Mouse (Mus musculus): ENCODE results near the gene Zfp689. TPM values are rescaled to one million over a fixed set of nuclear protein-coding genes. Genes with fewer than 3 reads are reported as not detected.
"Not testable (repeated sequence)": the region's sequence is repeated elsewhere in the genome, so short reads cannot be mapped to it uniquely, and the experiment has no call there.

Zfp689 gene
- 2.1 and 2.9 TPM in 2 replicates for polyA plus RNA-seq (2015; fragmentation: Nextera tagmentation; extraction: Ambion mirVana)

GRCm38 (mm10) chr7:127448521-127449300, at the start of gene Zfp689:
Gene Zfp689, minus strand, starts transcription at chr7:127449158.
- 0% methylated on average over 54 of the region's 54 CpGs for WGBS
- Histone ChIP-seq H3K9ac (ENCODE audit: low read length) (peak within 1 kb of the TSS; percentile 75), H3K4me2 (replicated peaks; ENCODE audit: low read depth) (peak within 1 kb of the TSS; percentile 60), H3K27me3 (ENCODE audit: control insufficient read depth, insufficient read depth, low read length) (no peaks in the 10 kb centered on the region), H3K4me1 (replicated peaks; ENCODE audit: control insufficient read depth, insufficient read depth) (peaks cover 6% of the 10 kb centered on the region; the same call in 1 of the 2 replicates), H3K27ac (replicated peaks) (peak within 1 kb of the TSS; percentile 91), H3K4me3 (ENCODE audit: low read depth, low read length) (peak within 1 kb of the TSS; percentile 68), H3K9me3 (ENCODE audit: control insufficient read depth, low read length) (no peaks in the 10 kb centered on the region), H3K36me3 (ENCODE audit: control insufficient read depth, insufficient read depth, low read length) (peaks cover 6% of the 10 kb centered on the region; the same call in 1 of the 2 replicates)
- ATAC-seq (ENCODE audit: low FRiP score, low TSS enrichment) (peak; percentile 93), DNase-seq (ENCODE audit: low spot score) (peak; percentile 91)
- TF ChIP-seq EP300 (optimal IDR thresholded peaks at IDR 0.05), result peak; percentile 94
- TF ChIP-seq CTCF (IDR thresholded peaks at IDR 0.05; ENCODE audit: low read depth), result peak; percentile 29; the same call in 1 of the 2 replicates

- Histone ChIP-seq H3K36me3 (ENCODE audit: control insufficient read depth, insufficient read depth, low read length) (no peaks in the 10 kb centered on the region), H3K4me1 (replicated peaks; ENCODE audit: control insufficient read depth, insufficient read depth) (no peaks in the 10 kb centered on the region), H3K4me3 (ENCODE audit: low read depth, low read length) (no peak overlapping the region), H3K27me3 (ENCODE audit: control insufficient read depth, insufficient read depth, low read length) (no peaks in the 10 kb centered on the region), H3K9ac (ENCODE audit: low read length) (no peak overlapping the region), H3K4me2 (replicated peaks; ENCODE audit: low read depth) (no peak overlapping the region), H3K9me3 (ENCODE audit: control insufficient read depth, low read length) (no peaks in the 10 kb centered on the region), H3K27ac (replicated peaks) (no peak overlapping the region)
- ATAC-seq (ENCODE audit: low FRiP score, low TSS enrichment) (no peak), DNase-seq (ENCODE audit: low spot score) (peak; percentile 41)
- 49% methylated on average over 3 of the region's 3 CpGs for WGBS
- TF ChIP-seq EP300 (optimal IDR thresholded peaks at IDR 0.05) (no peak), CTCF (IDR thresholded peaks at IDR 0.05; ENCODE audit: low read depth) (peak; percentile 73)
Measured at GRCm38 (mm10) chr7:127498407-127498806, 49.4 kb upstream of the Zfp689 start.

GRCm38 (mm10) chr7:127497382-127497781, 48.4 kb upstream of the Zfp689 start:
- Histone ChIP-seq H3K36me3 (ENCODE audit: control insufficient read depth, insufficient read depth, low read length) (no peaks in the 10 kb centered on the region), H3K27me3 (ENCODE audit: control insufficient read depth, insufficient read depth, low read length) (no peaks in the 10 kb centered on the region), H3K9me3 (ENCODE audit: control insufficient read depth, low read length) (no peaks in the 10 kb centered on the region), H3K27ac (replicated peaks) (no peak overlapping the region), H3K9ac (ENCODE audit: low read length) (no peak overlapping the region), H3K4me3 (ENCODE audit: low read depth, low read length) (no peak overlapping the region), H3K4me1 (replicated peaks; ENCODE audit: control insufficient read depth, insufficient read depth) (no peaks in the 10 kb centered on the region), H3K4me2 (replicated peaks; ENCODE audit: low read depth) (no peak overlapping the region)
- DNase-seq (ENCODE audit: low spot score) (no peak), ATAC-seq (ENCODE audit: low FRiP score, low TSS enrichment) (no peak)
- WGBS, result 63% methylated on average over 2 of the region's 2 CpGs
- TF ChIP-seq EP300 (optimal IDR thresholded peaks at IDR 0.05), result no peak

GRCm38 (mm10) chr7:127494648-127495047, 45.7 kb upstream of the Zfp689 start:
- peak; percentile 40; the same call in 1 of the 2 replicates for ATAC-seq (ENCODE audit: low FRiP score, low TSS enrichment)
- no peak overlapping the region for H3K9ac ChIP-seq (ENCODE audit: low read length)
- no peaks in the 10 kb centered on the region for H3K9me3 ChIP-seq (ENCODE audit: control insufficient read depth, low read length)
- no peak for DNase-seq (ENCODE audit: low spot score)
- peaks cover 14% of the 10 kb centered on the region for H3K36me3 ChIP-seq (ENCODE audit: control insufficient read depth, insufficient read depth, low read length)
- H3K27ac ChIP-seq (replicated peaks), result no peak overlapping the region
- H3K27me3 ChIP-seq (ENCODE audit: control insufficient read depth, insufficient read depth, low read length), result no peaks in the 10 kb centered on the region
- no peak overlapping the region for H3K4me3 ChIP-seq (ENCODE audit: low read depth, low read length)
- TF ChIP-seq CTCF (IDR thresholded peaks at IDR 0.05; ENCODE audit: low read depth), result no peak
- no peak for TF ChIP-seq EP300 (optimal IDR thresholded peaks at IDR 0.05)
- no peak overlapping the region for H3K4me2 ChIP-seq (replicated peaks; ENCODE audit: low read depth)
- no peaks in the 10 kb centered on the region for H3K4me1 ChIP-seq (replicated peaks; ENCODE audit: control insufficient read depth, insufficient read depth)

- H3K27me3 ChIP-seq (ENCODE audit: control insufficient read depth, insufficient read depth, low read length), result no peaks in the 10 kb centered on the region
- no peak overlapping the region for H3K27ac ChIP-seq (replicated peaks)
- H3K9me3 ChIP-seq (ENCODE audit: control insufficient read depth, low read length), result no peaks in the 10 kb centered on the region
- H3K4me3 ChIP-seq (ENCODE audit: low read depth, low read length), result no peak overlapping the region
- H3K4me1 ChIP-seq (replicated peaks; ENCODE audit: control insufficient read depth, insufficient read depth), result no peaks in the 10 kb centered on the region
- H3K4me2 ChIP-seq (replicated peaks; ENCODE audit: low read depth), result no peak overlapping the region
- ATAC-seq (ENCODE audit: low FRiP score, low TSS enrichment) (no peak), DNase-seq (ENCODE audit: low spot score) (no peak)
- TF ChIP-seq CTCF (IDR thresholded peaks at IDR 0.05; ENCODE audit: low read depth) (no peak), EP300 (optimal IDR thresholded peaks at IDR 0.05) (no peak)
- no peak overlapping the region for H3K9ac ChIP-seq (ENCODE audit: low read length)
- H3K36me3 ChIP-seq (ENCODE audit: control insufficient read depth, insufficient read depth, low read length), result peaks cover 31% of the 10 kb centered on the region
- WGBS, result 74% methylated on average over 3 of the region's 3 CpGs
Measured at GRCm38 (mm10) chr7:127491846-127492245, 42.9 kb upstream of the Zfp689 start.

- Histone ChIP-seq H3K9me3 (ENCODE audit: control insufficient read depth, low read length) (no peaks in the 10 kb centered on the region), H3K27me3 (ENCODE audit: control insufficient read depth, insufficient read depth, low read length) (no peaks in the 10 kb centered on the region), H3K36me3 (ENCODE audit: control insufficient read depth, insufficient read depth, low read length) (peaks cover 42% of the 10 kb centered on the region), H3K4me1 (replicated peaks; ENCODE audit: control insufficient read depth, insufficient read depth) (no peaks in the 10 kb centered on the region), H3K9ac (ENCODE audit: low read length) (no peak overlapping the region), H3K4me2 (replicated peaks; ENCODE audit: low read depth) (no peak overlapping the region), H3K27ac (replicated peaks) (no peak overlapping the region), H3K4me3 (ENCODE audit: low read depth, low read length) (no peak overlapping the region)
- no peak for TF ChIP-seq CTCF (IDR thresholded peaks at IDR 0.05; ENCODE audit: low read depth)
- no peak for TF ChIP-seq EP300 (optimal IDR thresholded peaks at IDR 0.05)
- ATAC-seq (ENCODE audit: low FRiP score, low TSS enrichment) (no peak), DNase-seq (ENCODE audit: low spot score) (no peak)
- WGBS, result 92% methylated on average over 7 of the region's 7 CpGs
Measured at GRCm38 (mm10) chr7:127489982-127490381, 41.0 kb upstream of the Zfp689 start.

- not testable (repeated sequence) for H3K4me1 ChIP-seq (replicated peaks; ENCODE audit: control insufficient read depth, insufficient read depth); H3K9me3 ChIP-seq (ENCODE audit: control insufficient read depth, low read length); H3K4me3 ChIP-seq (ENCODE audit: low read depth, low read length); ATAC-seq (ENCODE audit: low FRiP score, low TSS enrichment); H3K4me2 ChIP-seq (replicated peaks; ENCODE audit: low read depth); H3K27me3 ChIP-seq (ENCODE audit: control insufficient read depth, insufficient read depth, low read length); DNase-seq (ENCODE audit: low spot score); H3K9ac ChIP-seq (ENCODE audit: low read length); H3K27ac ChIP-seq (replicated peaks)
- WGBS, result 82% methylated on average over 4 of the region's 5 CpGs
- peaks cover 46% of the 10 kb centered on the region for H3K36me3 ChIP-seq (ENCODE audit: control insufficient read depth, insufficient read depth, low read length)
Measured at GRCm38 (mm10) chr7:127488364-127488763, 39.4 kb upstream of the Zfp689 start.

All from stomach, postnatal 0 days (tissue).